Mouse (Mus musculus) olfactory bulb, adult 2 months (tissue): Measurements from ENCODE around the gene Mlec.

ENCODE experiments used
- CTCF ChIP-seq: fragments of 200-500 bp; IDR thresholded peaks from 2 replicates; pipeline ENCODE4 v1.5.1; 2012; ENCODE audit warnings: low read depth, mild to moderate bottlenecking, low read length, moderate library complexity; ENCODE audit not compliant: insufficient read depth
- POLR2A ChIP-seq: fragments of 200-500 bp; IDR thresholded peaks from 2 replicates; pipeline ENCODE4 v1.6.1; 2012; ENCODE audit warnings: mild to moderate bottlenecking, low read depth, low read length, moderate library complexity; ENCODE audit not compliant: insufficient read depth

DNA sequence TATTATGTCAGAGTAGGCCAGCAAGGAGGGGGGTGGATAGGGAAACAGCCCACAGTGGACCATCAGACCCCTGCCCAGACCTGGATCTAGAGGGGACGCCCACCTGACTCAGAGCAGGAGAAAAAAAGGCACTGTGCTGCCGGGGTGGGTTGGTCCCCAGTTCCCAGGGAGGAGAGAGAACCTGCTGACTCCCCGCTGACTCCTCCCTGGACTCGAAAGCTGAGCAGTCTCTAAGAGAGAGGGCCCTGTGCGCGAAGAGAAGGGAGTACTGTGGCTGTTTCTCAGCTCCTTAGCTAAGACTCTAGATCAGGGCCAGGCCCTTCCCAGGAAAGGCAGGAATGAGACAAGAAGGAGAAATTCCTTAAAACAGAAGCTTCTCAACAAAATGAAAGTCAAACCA, 13.5 kb downstream of the Mlec start:
- TF ChIP-seq POLR2A = no peak
- no peak for TF ChIP-seq CTCF
